Mouse (Mus musculus) MEL (cell line): ENCODE measurements around the gene Lhfpl3. TPM values are rescaled to one million over a fixed set of nuclear protein-coding genes. Genes with fewer than 3 reads are reported as not detected.

Experiments
- DNase-seq: peaks from one replicate; pipeline ENCODE4 v3.0.0; 2011; ENCODE audit warnings: low read depth, low spot score
- H3K27ac ChIP-seq: 2 replicates; pipeline ENCODE4 v1.5.1; 2012; ENCODE audit warnings: low read depth, mild to moderate bottlenecking, control low read depth, low read length, moderate library complexity; ENCODE audit not compliant: control insufficient read depth
- H3K27me3 ChIP-seq, 2 experiments: fragments of 150-350 bp in 1 of 2; sonication (generic) in 1 of 2; 2 replicates each; pipeline ENCODE4 v1.6.1; 2012; ENCODE audit warnings: low read length in 2 of 2, mild to moderate bottlenecking in 2 of 2, improper control_type of control experiment in 1 of 2, moderate library complexity in 1 of 2; ENCODE audit not compliant: insufficient read depth in 2 of 2, control insufficient read depth in 1 of 2
- H3K36me3 ChIP-seq, 2 experiments: 2 replicates each; pipeline ENCODE4 v1.6.1; 2012 to 2014; ENCODE audit warnings: low read length in 2 of 2, improper control_type of control experiment in 1 of 2, inconsistent platforms in 1 of 2, mild to moderate bottlenecking in 1 of 2; ENCODE audit not compliant: insufficient read depth in 2 of 2, control insufficient read depth in 1 of 2
- H3K4me1 ChIP-seq, 2 experiments: fragments of 150-350 bp in 1 of 2; sonication (generic) in 1 of 2; 2 replicates each; pipeline ENCODE4 v1.6.1; 2012; ENCODE audit warnings: low read length in 2 of 2, improper control_type of control experiment in 1 of 2, mild to moderate bottlenecking in 1 of 2; ENCODE audit not compliant: insufficient read depth in 2 of 2, control insufficient read depth in 1 of 2
- H3K4me3 ChIP-seq, 2 experiments: fragments of 150-350 bp in 1 of 2; sonication (generic) in 1 of 2; 2 replicates each; pipeline ENCODE4 v1.5.1; 2012; ENCODE audit warnings: low read depth in 2 of 2, low read length in 2 of 2, mild to moderate bottlenecking in 2 of 2, moderate library complexity in 2 of 2, control low read depth in 1 of 2, improper control_type of control experiment in 1 of 2; ENCODE audit not compliant: control insufficient read depth in 1 of 2, insufficient read depth in 1 of 2
- H3K79me2 ChIP-seq: 2 replicates; pipeline ENCODE4 v1.6.1; 2012; ENCODE audit warnings: mild to moderate bottlenecking, low read length, moderate library complexity; ENCODE audit not compliant: control insufficient read depth, poor library complexity, insufficient read depth
- H3K9ac ChIP-seq: 2 replicates; pipeline ENCODE4 v1.6.1; 2012; ENCODE audit warnings: low read depth, mild to moderate bottlenecking, control low read depth, low read length, moderate library complexity; ENCODE audit not compliant: control insufficient read depth, poor library complexity, severe bottlenecking
- H3K9me3 ChIP-seq: fragments of 150-350 bp; sonication (generic); replicated peaks from 2 replicates; pipeline ENCODE4 v1.6.1; 2012; ENCODE audit warnings: mild to moderate bottlenecking, low read length, improper control_type of control experiment, moderate library complexity; ENCODE audit not compliant: insufficient read depth
- CHD1 ChIP-seq: IDR thresholded peaks from 2 replicates; pipeline ENCODE4 v1.6.1; 2012; ENCODE audit warnings: low read depth, mild to moderate bottlenecking, inconsistent platforms, low read length, improper control_type of control experiment
- CHD2 ChIP-seq: IDR thresholded peaks from 2 replicates; pipeline ENCODE4 v1.6.1; 2011; ENCODE audit warnings: low read length, improper control_type of control experiment
- E2F4 ChIP-seq: IDR thresholded peaks from 2 replicates; pipeline ENCODE4 v1.6.1; 2011; ENCODE audit warnings: low read depth, low read length, improper control_type of control experiment, borderline replicate concordance
- EP300 ChIP-seq, 2 experiments: IDR thresholded peaks; 2 replicates each; pipeline ENCODE4 v1.6.1; 2011; ENCODE audit warnings: improper control_type of control experiment in 2 of 2, low read length in 2 of 2, low read depth in 1 of 2, mild to moderate bottlenecking in 1 of 2
- ETS1 ChIP-seq: IDR thresholded peaks from 2 replicates; pipeline ENCODE4 v1.6.1; 2012; ENCODE audit warnings: low read depth, mild to moderate bottlenecking, inconsistent platforms, low read length, improper control_type of control experiment, moderate library complexity
- GABPA ChIP-seq: IDR thresholded peaks from 2 replicates; pipeline ENCODE4 v1.6.1; 2012; ENCODE audit warnings: low read depth, mild to moderate bottlenecking, inconsistent platforms, low read length, improper control_type of control experiment, moderate library complexity
- JUND ChIP-seq: IDR thresholded peaks from 2 replicates; pipeline ENCODE4 v1.6.1; 2011; ENCODE audit warnings: low read depth, mild to moderate bottlenecking, improper control_type of control experiment, low read length
- KAT2A ChIP-seq: conservative IDR thresholded peaks from 2 replicates; pipeline ENCODE4 v1.6.1; 2012; ENCODE audit warnings: low read depth, low read length, improper control_type of control experiment, inconsistent platforms
- MAFK ChIP-seq: IDR thresholded peaks from 2 replicates; pipeline ENCODE4 v1.6.1; 2011; ENCODE audit warnings: low read depth, mild to moderate bottlenecking, low read length, improper control_type of control experiment, borderline replicate concordance
- MAX ChIP-seq: IDR thresholded peaks from 2 replicates; pipeline ENCODE4 v1.6.1; 2011; ENCODE audit warnings: low read length, improper control_type of control experiment
- MAZ ChIP-seq: IDR thresholded peaks from 2 replicates; pipeline ENCODE4 v1.6.1; 2012; ENCODE audit warnings: low read depth, mild to moderate bottlenecking, inconsistent platforms, low read length, improper control_type of control experiment
- MYB ChIP-seq: IDR thresholded peaks from 2 replicates; pipeline ENCODE4 v1.6.1; 2011; ENCODE audit warnings: mild to moderate bottlenecking, low read depth, low read length, improper control_type of control experiment
- NELFE ChIP-seq: IDR thresholded peaks from 2 replicates; pipeline ENCODE4 v1.6.1; 2011; ENCODE audit warnings: low read depth, low read length, improper control_type of control experiment
- NRF1 ChIP-seq: IDR thresholded peaks from 2 replicates; pipeline ENCODE4 v1.6.1; 2014; ENCODE audit warnings: low read depth, mild to moderate bottlenecking, inconsistent platforms, low read length, improper control_type of control experiment, moderate library complexity; ENCODE audit not compliant: poor library complexity, insufficient read depth, severe bottlenecking
- POLR2AphosphoS5 ChIP-seq: IDR thresholded peaks from 2 replicates; pipeline ENCODE4 v1.6.1; 2012; ENCODE audit warnings: low read depth, borderline replicate concordance, mild to moderate bottlenecking, inconsistent platforms, low read length, moderate library complexity, mixed read lengths
- RAD21 ChIP-seq: IDR thresholded peaks from 2 replicates; pipeline ENCODE4 v1.6.1; 2011; ENCODE audit warnings: mild to moderate bottlenecking, low read depth, low read length, improper control_type of control experiment
- RCOR1 ChIP-seq: IDR thresholded peaks from 2 replicates; pipeline ENCODE4 v1.6.1; 2012; ENCODE audit warnings: low read depth, mild to moderate bottlenecking, inconsistent platforms, low read length, improper control_type of control experiment
- TAL1 ChIP-seq: IDR thresholded peaks from 2 replicates; pipeline ENCODE4 v1.6.1; 2012; ENCODE audit warnings: mild to moderate bottlenecking, inconsistent platforms, low read length, moderate library complexity, mixed read lengths
- TBP ChIP-seq: IDR thresholded peaks from 2 replicates; pipeline ENCODE4 v1.8.0; 2011; ENCODE audit warnings: low read depth, low read length, improper control_type of control experiment
- TCF12 ChIP-seq: IDR thresholded peaks from 2 replicates; pipeline ENCODE4 v1.6.1; 2014; ENCODE audit warnings: low read depth, mild to moderate bottlenecking, inconsistent platforms, low read length, improper control_type of control experiment, moderate library complexity
- UBTF ChIP-seq: IDR thresholded peaks from 2 replicates; pipeline ENCODE4 v1.6.1; 2012; ENCODE audit warnings: low read depth, mild to moderate bottlenecking, inconsistent platforms, low read length, improper control_type of control experiment, moderate library complexity, borderline replicate concordance; ENCODE audit not compliant: insufficient read depth
- ZKSCAN1 ChIP-seq: IDR thresholded peaks from 2 replicates; pipeline ENCODE4 v1.6.1; 2012; ENCODE audit warnings: low read depth, mild to moderate bottlenecking, inconsistent platforms, low read length, improper control_type of control experiment, moderate library complexity
- polyA plus RNA-seq, 2 experiments: library from polyadenylated mRNA; stranded (reverse) in 1 of 2; unstranded in 1 of 2; fragments of >175 nt in 1 of 2; fragments of >200 nt in 1 of 2; gene quantifications; 2 replicates each; pipeline versions ENCODE4 v1.2.1 to v1.2.4; 2012; ENCODE audit warnings: low replicate concordance in 2 of 2, low read depth in 1 of 2; ENCODE audit not compliant: insufficient read length in 2 of 2, insufficient read depth in 1 of 2, missing spikeins in 1 of 2
- total RNA-seq: library from RNA; depleted of rRNA; stranded (reverse); fragments of 300-350 nt; gene quantifications from 2 replicates; pipeline ENCODE4 v1.2.3, GENCODE M21; 2012

Gene Lhfpl3
- total and polyA plus RNA-seq, 3 experiments = not detected

DNA sequence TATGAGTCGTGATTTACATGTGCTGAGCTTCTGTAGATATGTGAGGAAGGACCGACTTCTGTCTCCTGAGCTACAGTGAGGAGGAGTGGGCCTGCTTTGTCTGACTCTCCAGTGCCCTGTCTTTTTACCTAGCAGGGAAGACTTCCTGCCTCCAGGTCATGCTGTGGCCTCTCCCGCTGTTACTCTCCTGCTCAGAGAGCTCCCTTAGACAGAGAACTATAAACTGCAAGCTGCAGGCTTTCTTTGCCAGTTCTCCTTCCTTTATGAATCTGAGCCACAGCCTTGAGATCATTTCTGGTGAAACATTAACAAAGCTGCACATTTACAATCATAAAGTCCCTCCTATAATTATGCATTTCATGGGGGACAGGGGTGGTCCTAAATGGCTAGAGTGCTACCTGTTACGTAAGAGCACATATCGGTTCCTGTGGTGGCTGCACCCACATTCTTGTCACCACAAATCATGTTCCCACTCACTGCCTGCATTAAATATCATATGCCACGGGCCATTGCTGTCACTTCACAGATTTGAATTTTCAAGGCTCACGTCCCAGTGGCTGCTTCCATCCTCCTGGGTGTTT, 303.3 kb downstream of the Lhfpl3 start:
- Histone ChIP-seq H3K79me2 (no peaks in the 10 kb centered on the region), H3K27me3 (no peaks in the 10 kb centered on the region), H3K9me3 (no peaks in the 10 kb centered on the region), H3K36me3 (no peaks in the 10 kb centered on the region), H3K4me1 (no peaks in the 10 kb centered on the region), H3K27ac (no peak overlapping the region), H3K4me3 (no peak overlapping the region), H3K9ac (no peak overlapping the region)
- TF ChIP-seq TBP (no peak), E2F4 (no peak), GABPA (no peak), TCF12 (no peak), UBTF (no peak), NRF1 (no peak)
- no peak for DNase-seq

DNA sequence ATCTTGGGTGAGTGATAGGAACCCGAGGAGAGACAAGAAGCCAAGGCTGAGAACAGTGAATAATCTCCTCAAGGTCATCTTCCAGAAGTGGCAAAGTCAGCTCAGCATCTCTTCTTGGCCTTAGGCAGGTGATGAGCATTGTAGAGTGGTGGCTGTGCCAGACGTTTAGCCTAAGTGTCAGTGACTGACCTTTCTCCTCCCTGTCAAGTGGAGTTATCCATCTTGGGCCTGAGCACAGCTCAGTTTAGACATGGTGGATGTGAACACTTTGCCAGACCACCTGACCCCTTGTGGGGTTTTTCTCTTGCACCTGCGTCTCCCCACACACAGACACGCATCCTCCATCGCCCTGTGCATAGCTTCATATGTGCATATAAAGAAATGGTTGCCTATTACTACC, 305.6 kb downstream of the Lhfpl3 start:
- no peak for TF ChIP-seq MAZ
- no peak for TF ChIP-seq CHD2
- no peak for TF ChIP-seq KAT2A
- no peak for TF ChIP-seq TBP
- TF ChIP-seq NRF1 = no peak
- no peak for TF ChIP-seq EP300 (IDR thresholded peaks at IDR 0.05; ENCODE audit: low read depth in 1 of 2, low read length in 2 of 2)
- TF ChIP-seq MAX = no peak
- no peak for TF ChIP-seq RAD21
- no peak for TF ChIP-seq MYB
- Histone ChIP-seq H3K9ac (no peak overlapping the region), H3K36me3 (no peaks in the 10 kb centered on the region), H3K4me1 (no peaks in the 10 kb centered on the region), H3K4me3 (no peak overlapping the region), H3K9me3 (no peaks in the 10 kb centered on the region), H3K79me2 (no peaks in the 10 kb centered on the region), H3K27me3 (no peaks in the 10 kb centered on the region), H3K27ac (no peak overlapping the region)
- no peak for DNase-seq

DNA sequence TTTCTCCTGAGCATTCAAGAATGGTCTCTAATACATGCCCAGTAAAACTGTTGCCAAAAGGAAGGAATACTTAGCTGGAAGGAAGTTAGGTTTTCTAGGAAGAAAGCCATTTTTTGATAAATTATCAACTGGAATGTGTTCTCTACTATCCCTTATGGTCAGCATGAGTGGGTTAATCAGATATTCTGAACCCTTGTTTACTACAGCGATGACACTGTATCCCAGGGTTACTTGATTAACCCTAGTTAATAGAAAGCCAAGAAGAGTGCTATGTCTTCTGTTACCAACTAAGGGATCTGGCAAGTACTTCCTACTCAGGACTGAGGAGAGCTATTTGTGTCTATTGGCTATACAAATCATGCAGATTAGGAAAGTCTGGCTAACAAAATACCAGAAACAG, 349.0 kb downstream of the Lhfpl3 start:
- H3K36me3 ChIP-seq = no peaks in the 10 kb centered on the region
- H3K27me3 ChIP-seq = no peaks in the 10 kb centered on the region
- H3K79me2 ChIP-seq = no peaks in the 10 kb centered on the region
- H3K27ac ChIP-seq = no peak overlapping the region
- no peak for DNase-seq
- no peak overlapping the region for H3K4me3 ChIP-seq
- H3K9ac ChIP-seq = no peak overlapping the region
- H3K9me3 ChIP-seq = no peaks in the 10 kb centered on the region; the same call in 1 of the 2 replicates
- H3K4me1 ChIP-seq = no peaks in the 10 kb centered on the region
- no peak for TF ChIP-seq ETS1
- no peak for TF ChIP-seq TAL1
- TF ChIP-seq ZKSCAN1 = no peak
- no peak for TF ChIP-seq NELFE
- no peak for TF ChIP-seq RCOR1
- no peak for TF ChIP-seq JUND
- no peak for TF ChIP-seq POLR2AphosphoS5
- no peak for TF ChIP-seq MAFK
- no peak for TF ChIP-seq CHD1
- no peak for TF ChIP-seq MAX
